Mouse (Mus musculus): Measurements from ENCODE around the gene Olfr911-ps1. TPM values are rescaled to one million over a fixed set of nuclear protein-coding genes. Genes with fewer than 3 reads are reported as not detected.

Olfr911-ps1 gene
- not detected for total RNA-seq (2022)

GRCm38 (mm10) chr9:38521280-38521679 lies at the start of gene Olfr911-ps1:
TSS of gene Olfr911-ps1 (plus strand) at chr9:38521580.
- DNase-seq (ENCODE audit: low spot score in 2 of 2), result no peak

- DNase-seq (ENCODE audit: low spot score in 2 of 2), result no peak
Measured at GRCm38 (mm10) chr9:38486785-38487184, 34.6 kb upstream of the Olfr911-ps1 start, which contains the start of gene Olfr906. TSS of gene Olfr906 (plus strand) at chr9:38487085.

- no peak for DNase-seq (ENCODE audit: low spot score in 2 of 2)
Measured at GRCm38 (mm10) chr9:38495501-38495900, 25.9 kb upstream of the Olfr911-ps1 start, which contains the start of gene Olfr907. TSS of gene Olfr907 (plus strand) at chr9:38495801.

DNA sequence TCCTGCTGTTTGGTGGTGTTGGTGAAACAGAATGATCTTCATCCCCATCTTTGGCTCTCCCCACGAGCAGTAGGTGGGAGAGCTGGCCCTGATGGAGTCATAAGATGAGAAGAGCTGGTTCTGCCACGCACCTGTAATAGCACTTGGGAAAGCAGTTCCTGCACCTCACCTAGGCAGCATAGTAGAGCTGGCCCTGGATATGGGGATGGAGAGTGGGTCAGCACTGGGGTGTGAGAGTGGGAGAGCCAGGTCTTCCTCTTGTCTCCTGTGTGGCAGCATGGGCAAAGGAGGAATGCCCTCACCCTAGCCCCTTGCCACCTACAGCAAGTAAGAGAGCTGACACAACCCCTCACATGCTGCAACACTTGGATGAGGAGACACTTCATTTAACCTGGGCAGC lies 9.0 kb upstream of the Olfr911-ps1 start:
- DNase-seq (ENCODE audit: low spot score in 2 of 2), result no peak

DNA sequence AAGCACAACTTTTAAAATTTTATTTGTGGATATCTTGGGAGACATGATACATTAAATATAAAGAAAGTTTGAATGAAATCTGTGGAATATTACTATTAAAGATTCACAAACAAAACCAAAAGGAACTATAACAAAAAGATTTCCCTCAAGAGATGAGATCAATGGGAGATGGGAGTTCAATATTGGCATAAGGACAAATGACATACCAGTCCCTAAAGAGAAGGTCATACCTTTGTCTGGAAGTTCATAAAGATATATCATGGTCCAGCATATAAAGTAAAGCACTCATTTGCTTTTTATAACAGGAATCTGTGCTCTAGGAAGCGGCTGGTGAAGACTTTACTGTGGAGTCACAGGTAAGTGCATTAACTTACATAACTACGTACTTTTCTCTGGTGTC lies 16.2 kb downstream of the Olfr911-ps1 start, which contains the start of gene Olfr910:
Gene Olfr910 (plus strand): TSS at position 301 of the 400 bp plus-strand sequence.
- DNase-seq (ENCODE audit: low spot score in 2 of 2), result no peak

Other genes starting within 250 kb of the Olfr911-ps1 start
- not detected for gene Olfr896-ps1, start 230.5 kb upstream of the Olfr911-ps1 start, total RNA-seq (2022)
- gene Olfr25, start 192.5 kb upstream of the Olfr911-ps1 start, total RNA-seq (2022), result not detected
- gene Olfr898, start 173.2 kb upstream of the Olfr911-ps1 start, total RNA-seq (2022), result not detected
- gene Olfr250, start 154.7 kb upstream of the Olfr911-ps1 start, total RNA-seq (2022), result not detected
- not detected for gene Olfr251, start 144.5 kb upstream of the Olfr911-ps1 start, total RNA-seq (2022)
- gene Olfr147, start 119.9 kb upstream of the Olfr911-ps1 start, total RNA-seq (2022), result not detected
- not detected for gene Olfr901, start 92.1 kb upstream of the Olfr911-ps1 start, total RNA-seq (2022)
- not detected for gene Olfr902, start 73.9 kb upstream of the Olfr911-ps1 start, total RNA-seq (2022)
- gene Olfr904, start 58.4 kb upstream of the Olfr911-ps1 start, total RNA-seq (2022), result not detected
- not detected for gene Olfr905, start 50.5 kb upstream of the Olfr911-ps1 start, total RNA-seq (2022)
- not detected for gene Olfr906, start 34.5 kb upstream of the Olfr911-ps1 start, total RNA-seq (2022)
- gene Olfr907, start 25.8 kb upstream of the Olfr911-ps1 start, total RNA-seq (2022), result not detected
- gene Olfr910, start 16.3 kb downstream of the Olfr911-ps1 start, total RNA-seq (2022), result not detected
- gene Olfr912, start 58.6 kb downstream of the Olfr911-ps1 start, total RNA-seq (2022), result not detected
- gene Olfr913, start 71.2 kb downstream of the Olfr911-ps1 start, total RNA-seq (2022), result not detected
- not detected for gene Olfr914, start 83.5 kb downstream of the Olfr911-ps1 start, total RNA-seq (2022)
- not detected for gene Olfr916, start 138.3 kb downstream of the Olfr911-ps1 start, total RNA-seq (2022)
- not detected for gene Olfr917, start 144.3 kb downstream of the Olfr911-ps1 start, total RNA-seq (2022)
- gene Olfr918, start 153.0 kb downstream of the Olfr911-ps1 start, total RNA-seq (2022), result not detected
- not detected for gene Olfr919, start 182.1 kb downstream of the Olfr911-ps1 start, total RNA-seq (2022)
- 10 to 100 TPM; 13.2 to 24.4 (median 19.0) TPM for gene Vwa5a, start 196.7 kb downstream of the Olfr911-ps1 start, total RNA-seq (2022)
- gene Olfr920, start 230.7 kb downstream of the Olfr911-ps1 start, total RNA-seq (2022), result under 1 TPM in 3 of 4 experiments, not detected in 1; 0.05 to 0.18 (median 0.08) TPM

Data from layer of hippocampus, adult 8-10 months (tissue).